Mouse (Mus musculus) hindbrain, embryonic 16.5 days (tissue): Measurements from ENCODE around the gene Mvp. TPM values are rescaled to one million over a fixed set of nuclear protein-coding genes. Genes with fewer than 3 reads are reported as not detected.

ENCODE experiments used
- ATAC-seq: fragments of 200-750 bp; cut with Nextera tagmentation; 2 replicates; pipeline ENCODE4 v1.8.0; 2017; ENCODE audit warnings: moderate TSS enrichment, moderate library complexity
- H3K27ac ChIP-seq: fragments of 300-500 bp; sonication (generic); 2 replicates; pipeline ENCODE4 v1.5.1; 2014; ENCODE audit warnings: low read depth, mild to moderate bottlenecking, control low read depth, low read length, moderate library complexity
- H3K27me3 ChIP-seq: fragments of 300-500 bp; sonication (generic); replicated peaks from 2 replicates; pipeline ENCODE4 v1.6.1; 2014; ENCODE audit warnings: low read length; ENCODE audit not compliant: control insufficient read depth, insufficient read depth
- H3K36me3 ChIP-seq: fragments of 300-500 bp; sonication (generic); 2 replicates; pipeline ENCODE4 v1.6.1; 2014; ENCODE audit warnings: mild to moderate bottlenecking, low read length, moderate library complexity, mixed read lengths; ENCODE audit not compliant: control insufficient read depth, insufficient read depth
- H3K4me1 ChIP-seq: fragments of 300-500 bp; sonication (generic); 2 replicates; pipeline ENCODE4 v1.6.1; 2014; ENCODE audit warnings: low read depth, low read length; ENCODE audit not compliant: control insufficient read depth, insufficient read depth
- H3K4me2 ChIP-seq: fragments of 300-500 bp; sonication (generic); 2 replicates; pipeline ENCODE4 v1.6.1; 2014; ENCODE audit warnings: mild to moderate bottlenecking, low read length, control low read depth, moderate library complexity
- H3K4me3 ChIP-seq: fragments of 300-500 bp; sonication (generic); 2 replicates; pipeline ENCODE4 v1.5.1; 2014; ENCODE audit warnings: mild to moderate bottlenecking, low read length, control low read depth, moderate library complexity
- H3K9ac ChIP-seq: fragments of 300-500 bp; sonication (generic); 2 replicates; pipeline ENCODE4 v1.6.1; 2014; ENCODE audit warnings: low read depth, mild to moderate bottlenecking, control low read depth, low read length, moderate library complexity
- H3K9me3 ChIP-seq: fragments of 300-500 bp; sonication (generic); 2 replicates; pipeline ENCODE4 v1.6.1; 2014; ENCODE audit warnings: mild to moderate bottlenecking, low read length, moderate library complexity; ENCODE audit not compliant: control insufficient read depth
- WGBS: fragments of 180-500 bp; shearing (Covaris S2); extraction: QIAGEN DNeasy Blood & Tissue Kit; methylation state at CpG from one replicate; pipeline ENCODE4 v1.1.7; 2014; 5-methylcytosine and 5-hydroxymethylcytosine counted together
- polyA plus RNA-seq: library from polyadenylated mRNA; unstranded; fragments of >200 nt; fragmentation: Nextera tagmentation; extraction: Ambion mirVana; gene quantifications from 2 replicates; pipeline ENCODE4 v1.2.1, GENCODE M21; 2015

Mvp gene
- polyA plus RNA-seq, 1 experiment from 2014 or later, result 3.9 TPM

DNA sequence TGATC, 1.9 kb upstream of the Mvp start, which contains the start of gene Pagr1b:
Gene Pagr1b (minus strand): TSS at position 4 of the 5 bp plus-strand sequence.
- no peaks in the 10 kb centered on the region; the same call in 1 of the 2 replicates for H3K36me3 ChIP-seq
- H3K9ac ChIP-seq, result peak within 1 kb of the TSS; percentile 87
- no peaks in the 10 kb centered on the region for H3K27me3 ChIP-seq
- H3K4me1 ChIP-seq, result peaks cover 48% of the 10 kb centered on the region
- peak within 1 kb of the TSS; percentile 83 for H3K4me2 ChIP-seq
- peak within 1 kb of the TSS; percentile 64 for H3K4me3 ChIP-seq
- no peaks in the 10 kb centered on the region for H3K9me3 ChIP-seq
- peak within 1 kb of the TSS; percentile 96 for H3K27ac ChIP-seq
- no peak for ATAC-seq

GRCm38 (mm10) chr7:127016081-127016480, 1.7 kb upstream of the Mvp start:
- Histone ChIP-seq H3K27ac (peak overlapping the region; percentile 96), H3K4me2 (peak overlapping the region; percentile 83), H3K36me3 (no peaks in the 10 kb centered on the region; the same call in 1 of the 2 replicates), H3K9ac (peak overlapping the region; percentile 87), H3K27me3 (no peaks in the 10 kb centered on the region), H3K4me1 (peaks cover 46% of the 10 kb centered on the region), H3K4me3 (peak overlapping the region; percentile 64), H3K9me3 (no peaks in the 10 kb centered on the region)
- 0% methylated on average over 10 of the region's 10 CpGs for WGBS
- ATAC-seq, result peak; percentile 12

DNA sequence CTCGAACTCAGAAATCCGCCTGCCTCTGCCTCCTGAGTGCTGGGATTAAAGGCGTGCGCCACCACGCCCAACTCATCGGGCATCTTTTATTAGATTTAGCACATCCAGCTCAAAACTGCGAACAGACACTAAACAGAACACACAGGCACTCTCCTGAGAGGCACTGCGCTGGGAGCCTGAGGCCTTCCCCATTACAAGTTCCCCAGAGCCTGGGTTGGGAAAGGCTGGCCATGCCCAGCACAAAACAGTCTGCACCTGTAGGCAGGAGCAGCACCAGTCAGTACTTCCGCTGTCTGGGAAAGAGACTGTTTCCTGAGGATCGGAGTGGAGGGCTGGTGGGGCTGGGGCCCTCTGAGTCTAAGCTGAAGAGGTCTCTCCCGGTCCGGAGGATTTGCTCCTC, 572 bp upstream of the Mvp start:
- ATAC-seq, result no peak
- H3K4me2 ChIP-seq, result no peak overlapping the region
- H3K4me1 ChIP-seq, result peaks cover 40% of the 10 kb centered on the region
- no peaks in the 10 kb centered on the region for H3K9me3 ChIP-seq
- H3K36me3 ChIP-seq, result no peaks in the 10 kb centered on the region; the same call in 1 of the 2 replicates
- H3K27me3 ChIP-seq, result no peaks in the 10 kb centered on the region
- no peak overlapping the region for H3K27ac ChIP-seq
- no peak overlapping the region for H3K9ac ChIP-seq
- WGBS, result 93% methylated on average over 12 of the region's 12 CpGs
- H3K4me3 ChIP-seq, result no peak overlapping the region

DNA sequence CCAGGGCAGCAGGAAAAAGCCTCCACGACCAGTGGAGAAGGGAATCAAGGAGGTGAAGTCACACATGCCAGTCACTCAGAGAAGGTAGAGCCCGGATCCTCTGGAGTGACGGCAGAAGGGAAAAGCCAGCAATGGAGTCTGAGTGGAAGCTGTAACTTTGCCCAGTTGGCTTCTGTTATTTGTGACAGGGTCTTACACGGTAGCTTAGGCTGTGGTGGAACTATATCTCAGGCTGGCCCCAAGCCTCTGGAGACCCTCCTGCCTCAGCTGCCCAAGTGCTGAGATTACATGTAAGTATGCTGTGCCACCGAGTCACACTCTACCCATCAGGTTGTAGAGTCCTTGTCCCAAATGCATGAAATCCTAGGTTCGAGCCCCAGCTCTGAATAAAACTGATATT, 1.0 kb downstream of the Mvp start:
- no peak for ATAC-seq
- Histone ChIP-seq H3K27ac (no peak overlapping the region), H3K27me3 (no peaks in the 10 kb centered on the region), H3K4me2 (no peak overlapping the region), H3K36me3 (no peaks in the 10 kb centered on the region; the same call in 1 of the 2 replicates), H3K9ac (no peak overlapping the region), H3K9me3 (no peaks in the 10 kb centered on the region), H3K4me3 (no peak overlapping the region), H3K4me1 (peaks cover 25% of the 10 kb centered on the region)
- 96% methylated on average over 6 of the region's 6 CpGs for WGBS

DNA sequence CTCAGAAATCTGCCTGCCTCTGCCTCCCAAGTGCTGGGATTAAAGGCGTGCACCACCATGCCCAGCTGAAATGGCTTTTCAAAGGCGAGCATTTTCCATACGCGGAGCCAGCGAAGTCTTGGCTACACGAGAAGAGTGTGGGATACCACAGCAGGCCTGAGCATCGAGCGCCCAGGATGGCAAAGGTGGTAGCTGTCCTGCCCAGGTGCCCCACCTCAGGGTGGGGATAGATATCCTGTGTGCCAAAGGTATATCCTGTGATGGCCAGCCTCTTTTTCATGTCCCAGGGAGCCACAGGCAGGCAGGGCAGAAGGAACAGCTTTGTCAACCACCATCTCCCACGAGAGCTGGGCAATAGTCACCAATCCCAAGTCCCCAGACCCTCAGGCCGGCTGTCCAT, 1.6 kb downstream of the Mvp start:
- Histone ChIP-seq H3K36me3 (no peaks in the 10 kb centered on the region; the same call in 1 of the 2 replicates), H3K27ac (no peak overlapping the region), H3K4me1 (peaks cover 19% of the 10 kb centered on the region), H3K4me2 (no peak overlapping the region), H3K9ac (no peak overlapping the region), H3K4me3 (no peak overlapping the region), H3K27me3 (no peaks in the 10 kb centered on the region), H3K9me3 (no peaks in the 10 kb centered on the region)
- no peak for ATAC-seq
- 95% methylated on average over 10 of the region's 10 CpGs for WGBS

DNA sequence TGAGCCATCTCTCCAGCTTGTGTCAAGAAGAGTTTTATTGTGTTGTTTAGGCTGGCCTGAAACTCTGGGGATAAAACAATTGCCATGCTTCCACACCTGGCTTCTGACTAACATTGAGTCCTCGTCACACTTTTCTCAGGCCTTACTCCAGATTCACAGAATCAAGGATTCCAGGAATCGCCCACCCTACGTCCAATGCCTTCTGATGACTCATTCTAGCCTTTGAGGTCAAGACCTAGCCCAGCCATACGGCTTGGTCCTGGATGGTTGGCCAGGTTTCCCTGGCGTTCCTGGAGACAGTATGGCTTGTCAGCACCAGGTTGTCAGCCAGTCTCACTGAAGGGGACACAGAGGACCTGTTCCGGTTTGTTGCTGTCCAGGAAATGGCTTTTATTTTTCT, 2.0 kb downstream of the Mvp start:
- Histone ChIP-seq H3K27me3 (no peaks in the 10 kb centered on the region), H3K4me3 (no peak overlapping the region), H3K27ac (no peak overlapping the region), H3K4me2 (no peak overlapping the region), H3K36me3 (no peaks in the 10 kb centered on the region; the same call in 1 of the 2 replicates), H3K4me1 (peaks cover 16% of the 10 kb centered on the region), H3K9me3 (no peaks in the 10 kb centered on the region), H3K9ac (no peak overlapping the region)
- 92% methylated on average over 6 of the region's 6 CpGs for WGBS
- no peak for ATAC-seq

DNA sequence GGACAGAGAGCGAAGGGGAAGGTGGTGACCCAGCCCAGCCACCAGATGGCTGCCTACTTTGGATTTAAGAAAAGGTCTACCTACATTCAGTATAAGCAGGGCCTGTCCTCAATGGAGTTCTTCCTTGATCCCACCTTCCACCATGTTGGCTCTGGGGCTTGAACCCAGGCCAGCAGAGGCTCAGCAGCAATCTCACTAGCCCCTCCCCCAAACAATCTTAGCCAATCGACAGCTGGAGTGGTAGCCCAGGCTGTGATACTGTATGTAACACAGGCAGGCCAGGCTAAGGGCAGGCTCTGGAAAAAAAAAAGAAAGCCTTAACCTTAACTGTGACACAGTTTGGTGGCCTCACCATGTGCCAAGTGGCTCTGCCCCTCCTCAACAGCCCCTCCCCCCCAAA, 2.7 kb downstream of the Mvp start:
- no peak overlapping the region for H3K27ac ChIP-seq
- no peak overlapping the region for H3K4me2 ChIP-seq
- H3K9me3 ChIP-seq, result no peaks in the 10 kb centered on the region
- no peaks in the 10 kb centered on the region; the same call in 1 of the 2 replicates for H3K36me3 ChIP-seq
- no peak for ATAC-seq
- 82% methylated on average over 2 of the region's 2 CpGs for WGBS
- no peak overlapping the region for H3K4me3 ChIP-seq
- peaks cover 16% of the 10 kb centered on the region for H3K4me1 ChIP-seq
- H3K9ac ChIP-seq, result no peak overlapping the region
- H3K27me3 ChIP-seq, result no peaks in the 10 kb centered on the region

DNA sequence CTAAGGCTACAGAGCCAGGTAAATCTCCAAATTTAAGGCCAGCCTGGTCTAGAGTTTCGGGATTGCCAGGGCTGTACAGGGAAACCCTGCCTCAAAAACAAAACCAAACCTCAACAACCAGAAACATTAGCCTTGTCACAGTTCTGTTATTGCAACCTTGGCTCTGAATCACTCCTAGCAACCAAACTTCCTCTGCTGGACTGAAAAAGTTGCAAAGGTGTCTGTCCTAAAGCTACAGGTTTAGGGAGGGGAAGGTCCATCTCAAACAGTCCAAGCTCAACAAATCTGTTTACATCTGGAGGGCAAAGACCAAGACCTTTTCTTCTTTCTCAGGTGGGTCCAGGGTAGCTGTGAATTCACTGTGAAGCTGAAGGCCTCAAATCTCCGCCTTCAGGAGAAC, 3.4 kb downstream of the Mvp start:
- Histone ChIP-seq H3K9ac (no peak overlapping the region), H3K4me1 (peaks cover 15% of the 10 kb centered on the region), H3K4me2 (no peak overlapping the region), H3K27ac (no peak overlapping the region), H3K36me3 (no peaks in the 10 kb centered on the region; the same call in 1 of the 2 replicates), H3K9me3 (no peaks in the 10 kb centered on the region), H3K27me3 (no peaks in the 10 kb centered on the region), H3K4me3 (no peak overlapping the region)
- ATAC-seq, result no peak
- WGBS, result 95% methylated on average over 2 of the region's 2 CpGs

DNA sequence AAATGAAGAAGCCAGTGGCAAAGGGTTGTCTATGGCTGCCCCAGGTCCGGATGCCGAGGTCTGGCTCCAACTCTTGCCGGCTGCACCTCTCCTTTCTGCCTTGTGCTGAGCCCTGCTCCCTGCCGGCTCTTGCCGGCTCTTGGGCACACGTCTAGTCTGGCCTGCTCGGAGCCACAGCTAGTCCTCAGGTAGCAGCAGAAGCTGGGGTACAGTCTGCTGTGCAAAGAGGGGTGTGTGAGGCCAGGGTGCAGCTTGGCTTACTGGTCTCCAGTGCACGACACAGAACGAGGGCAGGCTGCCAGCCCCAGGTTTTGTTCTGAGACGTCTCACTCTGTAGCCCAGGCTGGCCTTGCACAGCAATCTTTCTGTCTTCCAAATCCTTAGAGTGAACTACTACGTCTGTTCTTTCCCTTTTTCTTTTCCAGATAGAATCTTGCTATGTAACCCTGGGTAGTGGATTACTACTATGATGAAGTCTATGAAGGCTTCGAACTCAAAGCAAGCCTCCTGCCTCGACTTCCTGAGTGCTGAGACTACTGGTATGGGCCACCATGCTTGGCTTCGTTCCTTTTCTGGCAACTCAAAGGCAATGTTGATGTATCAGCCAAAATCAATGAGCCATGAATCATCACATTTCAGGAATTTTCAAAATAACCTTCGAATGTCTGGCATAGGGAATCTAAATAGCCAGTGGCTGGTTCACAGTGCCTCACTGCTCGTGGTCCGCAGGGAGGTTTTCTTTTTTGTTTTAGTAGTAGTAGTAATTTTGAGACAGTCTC, 4.9 kb downstream of the Mvp start:
- ATAC-seq, result no peak
- peak overlapping the region; percentile 54; the same call in 1 of the 2 replicates for H3K27ac ChIP-seq

More for the DNA sequence above, 4.9 kb downstream of the Mvp start:
- peaks cover 6% of the 10 kb centered on the region for H3K4me1 ChIP-seq
- H3K9me3 ChIP-seq, result no peaks in the 10 kb centered on the region
- WGBS, result 81% methylated on average over 17 of the region's 17 CpGs
- H3K36me3 ChIP-seq, result no peaks in the 10 kb centered on the region
- no peak overlapping the region for H3K9ac ChIP-seq
- no peak overlapping the region for H3K4me2 ChIP-seq
- no peak overlapping the region for H3K4me3 ChIP-seq
- H3K27me3 ChIP-seq, result no peaks in the 10 kb centered on the region
